Mouse (Mus musculus) adrenal gland, adult (tissue): ENCODE data around the gene Cabin1.

Source experiments
- DNase-seq, 2 experiments: peaks; one replicate each; pipeline ENCODE4 v3.0.0; 2022 to 2023; ENCODE audit warnings: low spot score in 1 of 2; ENCODE audit not compliant: inconsistent age in 2 of 2

The Cabin1 gene

GRCm38 (mm10) chr10:75641721-75642222 is 122.4 kb downstream of the Cabin1 start:
- no peak for DNase-seq

DNA sequence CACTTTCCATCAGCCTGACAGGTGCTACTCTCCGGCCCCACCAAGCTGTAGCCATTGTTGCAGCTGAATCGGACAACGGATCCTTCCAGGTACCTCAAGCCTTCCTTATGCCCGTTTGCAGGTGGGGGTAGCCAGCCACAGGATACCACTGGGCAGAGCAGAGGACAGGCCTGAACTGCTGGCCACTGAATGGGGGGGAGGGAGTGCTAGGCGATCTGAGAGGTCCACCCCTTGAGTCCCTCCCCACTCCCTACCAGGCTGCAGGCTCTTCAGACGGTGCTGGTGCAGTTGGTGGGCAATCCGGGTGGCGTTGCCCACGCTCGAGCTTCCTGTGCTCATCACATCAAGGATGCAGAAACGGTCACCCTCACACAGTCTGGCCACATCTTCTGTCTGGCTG is 126.4 kb downstream of the Cabin1 start:
- DNase-seq = no peak

DNA sequence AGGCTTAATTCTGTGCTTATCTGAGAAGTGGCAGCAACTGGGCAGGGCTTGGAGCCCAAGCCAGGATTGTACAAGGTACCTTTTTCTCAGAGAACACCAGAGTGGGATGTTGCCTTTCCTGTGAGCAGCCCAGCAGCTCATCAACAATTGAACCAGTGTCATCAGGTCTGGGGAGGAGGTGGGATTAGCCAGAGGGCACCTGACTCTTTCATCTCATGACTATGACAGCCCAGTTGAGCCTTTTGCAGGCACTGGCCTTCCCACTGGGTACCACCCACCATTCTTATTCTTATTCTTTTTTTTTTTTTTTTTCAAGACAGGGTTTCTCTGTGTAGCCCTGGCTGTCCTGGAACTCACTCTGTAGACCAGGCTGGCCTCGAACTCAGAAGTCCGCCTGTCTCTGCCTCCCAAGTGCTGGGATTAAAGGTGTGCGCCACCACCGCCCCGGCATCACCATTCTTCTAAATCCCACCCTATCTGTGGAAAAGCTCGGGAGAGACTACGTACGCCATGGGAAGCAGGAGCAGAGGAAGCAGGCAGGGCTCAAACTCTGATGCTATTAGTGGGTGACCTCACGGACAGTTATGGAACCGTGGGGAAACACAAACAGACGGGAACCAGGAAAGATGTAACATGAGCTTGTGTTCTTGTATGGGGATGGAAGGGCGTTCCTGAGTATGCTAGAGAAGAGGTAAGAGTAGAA is 127.9 kb downstream of the Cabin1 start:
- no peak for DNase-seq

GRCm38 (mm10) chr10:75635693-75636055 is 128.5 kb downstream of the Cabin1 start:
- peak; percentile 82 to 94 for DNase-seq

- DNase-seq = no peak
These were observed 129.0 kb downstream of the Cabin1 start for GRCm38 (mm10) chr10:75635019-75635692.

DNA sequence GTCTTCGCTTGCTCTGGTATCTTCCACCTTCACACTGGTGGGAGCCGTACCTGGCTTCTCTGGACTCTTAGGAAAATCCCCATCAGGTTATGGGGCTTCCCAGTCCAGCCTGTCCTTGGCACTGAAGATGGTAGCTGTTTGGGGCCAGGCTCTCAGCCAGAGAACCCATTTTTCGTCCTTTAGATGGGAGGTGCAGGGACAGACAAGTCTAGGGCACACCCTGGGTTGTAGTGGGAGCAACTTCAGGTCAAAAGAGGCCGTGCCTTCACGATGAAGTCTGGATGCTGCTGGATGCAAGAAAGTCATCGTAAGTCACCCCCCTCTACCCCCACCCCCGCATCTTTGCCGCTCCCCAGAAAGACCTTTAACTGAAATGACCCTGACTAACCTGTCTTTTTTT is 129.5 kb downstream of the Cabin1 start:
- DNase-seq = no peak

- DNase-seq = no peak
These were observed 130.5 kb downstream of the Cabin1 start for GRCm38 (mm10) chr10:75633576-75634139.

DNA sequence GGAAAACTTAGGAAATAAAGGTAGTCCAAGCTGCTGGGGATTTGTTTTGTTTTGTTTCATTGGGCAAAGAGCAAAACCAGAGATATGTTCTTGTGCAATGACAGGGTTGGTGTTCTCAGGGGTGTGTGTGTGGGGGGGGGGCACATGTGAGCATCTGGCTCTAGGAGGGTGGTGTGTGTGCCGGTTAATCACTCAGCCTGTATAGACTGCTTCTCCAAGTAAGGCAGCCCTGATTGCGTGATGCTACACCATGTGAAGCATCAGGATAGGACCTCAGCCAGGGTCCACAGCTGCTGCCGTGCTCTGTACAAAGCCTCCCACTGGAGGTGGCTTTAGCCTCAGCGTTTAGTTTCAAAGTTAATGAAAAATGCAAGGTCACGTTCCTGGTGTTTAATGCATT is 131.1 kb downstream of the Cabin1 start:
- no peak for DNase-seq

- peak; percentile 63 to 73 for DNase-seq
These were observed 131.5 kb downstream of the Cabin1 start for GRCm38 (mm10) chr10:75632633-75633032.

GRCm38 (mm10) chr10:75627490-75627889 is 136.7 kb downstream of the Cabin1 start:
- peak; percentile 84 to 93 for DNase-seq

DNA sequence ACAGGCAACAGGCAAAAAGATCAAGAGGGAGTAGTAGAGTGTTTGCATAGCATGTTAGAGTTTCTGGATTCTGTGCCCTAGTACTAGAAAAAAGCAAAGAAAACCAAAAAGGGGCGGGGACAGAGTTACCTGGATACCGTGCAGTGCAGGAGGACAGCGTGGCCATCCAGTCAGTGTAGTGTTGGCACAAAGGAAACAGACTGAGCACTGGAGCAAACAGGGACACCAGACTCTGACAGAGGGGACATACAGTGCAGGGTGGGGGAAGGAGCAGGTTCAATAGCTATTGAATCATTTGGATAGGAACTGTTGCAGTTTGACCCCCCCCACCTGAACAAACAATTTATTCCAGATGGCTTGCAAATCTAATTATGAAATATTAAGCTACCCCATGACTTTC is 137.2 kb downstream of the Cabin1 start:
- peak in 1 of 2 experiments; percentile 47 for DNase-seq

GRCm38 (mm10) chr10:75625920-75626319 is 138.2 kb downstream of the Cabin1 start:
- no peak for DNase-seq

GRCm38 (mm10) chr10:75620818-75621217 is 143.3 kb downstream of the Cabin1 start:
- DNase-seq = no peak

DNA sequence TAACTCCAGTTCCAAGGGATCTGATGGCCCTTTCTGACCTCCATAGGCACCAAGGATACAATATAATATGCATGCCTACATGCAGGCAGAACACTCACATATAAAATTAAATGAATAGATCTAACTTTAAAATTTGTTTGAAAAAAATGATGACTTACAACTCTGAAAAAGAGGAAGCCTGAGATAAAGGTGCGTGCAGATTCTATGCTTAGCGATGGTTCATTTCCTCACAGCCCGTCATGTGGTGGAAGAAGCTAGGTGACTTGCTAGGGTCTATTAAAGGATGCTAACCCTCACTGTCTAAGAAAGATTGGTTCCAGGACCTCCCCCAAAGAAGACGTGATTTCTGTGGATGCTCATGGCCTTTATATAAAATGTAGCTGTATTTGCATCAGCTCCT is 148.1 kb downstream of the Cabin1 start:
- no peak for DNase-seq

DNA sequence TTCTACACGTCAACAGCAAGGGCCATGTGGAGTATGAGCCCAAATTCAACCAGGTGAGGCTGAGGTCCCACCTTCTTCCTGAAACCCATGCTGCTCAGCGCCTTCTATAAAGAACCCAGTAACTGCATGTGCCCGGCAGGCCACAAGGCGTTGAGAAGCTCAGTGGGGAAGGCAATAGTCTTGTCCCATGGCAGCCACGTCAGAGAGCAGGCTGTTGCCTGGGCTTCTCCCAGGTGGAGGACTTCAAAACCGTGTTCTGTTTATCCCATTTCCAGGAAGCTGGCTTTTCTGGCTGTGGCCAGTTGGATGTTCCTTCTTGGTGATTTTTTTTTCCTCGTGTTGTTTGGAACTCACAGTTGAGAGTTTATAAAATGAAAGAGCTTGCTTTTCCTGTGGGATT is 153.7 kb downstream of the Cabin1 start:
- no peak for DNase-seq

GRCm38 (mm10) chr10:75608975-75609374 is 155.2 kb downstream of the Cabin1 start:
- peak in 1 of 2 experiments; percentile 64 for DNase-seq

DNA sequence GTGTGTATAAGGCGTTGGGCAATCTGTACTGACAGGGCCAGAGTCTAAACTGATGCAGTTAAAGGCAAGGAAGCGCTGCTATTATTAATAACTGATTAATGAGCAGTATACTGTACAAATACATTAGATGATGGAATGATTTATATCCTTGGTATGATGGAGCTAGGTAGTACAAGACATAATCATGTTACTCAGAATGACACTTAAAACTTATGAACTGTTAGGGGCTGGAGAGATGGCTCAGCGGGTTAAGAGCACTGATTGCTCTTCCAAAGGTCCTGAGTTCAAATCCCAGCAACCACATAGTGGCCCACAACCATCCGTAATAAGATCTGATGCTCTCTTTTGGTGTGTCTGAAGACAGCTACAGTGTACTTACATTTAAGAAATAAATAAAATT is 156.9 kb downstream of the Cabin1 start:
- DNase-seq = no peak

DNA sequence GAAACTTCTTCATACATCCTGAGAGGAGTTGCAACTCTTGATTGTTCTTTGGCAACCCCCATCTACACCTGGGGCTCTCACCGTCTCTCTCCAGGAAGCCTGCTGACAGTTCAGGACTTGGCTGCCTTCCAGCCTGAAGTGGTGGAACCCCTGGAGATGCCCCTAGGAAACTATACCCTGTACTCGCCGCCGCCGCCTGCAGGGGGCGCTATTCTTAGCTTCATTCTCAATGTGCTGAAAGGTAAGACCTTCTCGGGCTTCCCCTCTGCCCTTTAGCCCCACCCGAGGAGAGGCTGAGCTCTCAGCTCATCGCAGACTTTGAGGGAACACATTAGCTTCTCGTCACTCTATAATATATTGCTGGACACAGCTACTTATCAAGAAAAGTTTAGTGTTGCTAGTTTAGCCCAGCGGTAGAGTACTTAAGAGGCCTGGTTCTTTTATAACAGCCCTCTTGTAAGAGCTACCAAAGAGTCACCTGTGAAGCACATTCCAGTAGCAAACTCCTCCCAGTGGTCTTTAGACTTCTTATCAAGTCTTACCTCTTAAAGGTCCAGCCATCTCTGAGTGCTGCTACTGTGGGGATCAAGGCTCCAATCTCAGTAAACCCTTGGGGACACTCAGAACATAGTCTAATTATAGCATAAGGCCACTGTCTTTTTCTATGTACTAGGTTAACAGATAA is 158.8 kb downstream of the Cabin1 start:
- DNase-seq = peak in 1 of 2 experiments; percentile 64

GRCm38 (mm10) chr10:75600189-75600730 is 163.9 kb downstream of the Cabin1 start:
- DNase-seq = no peak
